Mouse (Mus musculus): ENCODE measurements at regions not wholly inside any gene's neighbourhood (a gene's known extent, or its start where the extent isn't known, plus 50 kb on each side); places are given as distances from the start of the nearest gene placed in this dataset.

GRCm38 (mm10) chr10:117548775-117549505 lies 80.4 kb upstream of the Cpm start:
- no peak for ATAC-seq
- Histone ChIP-seq H3K36me3 (ENCODE audit: control insufficient read depth, insufficient read depth) (no peaks in the 10 kb centered on the region), H3K27me3 (replicated peaks; ENCODE audit: control insufficient read depth, insufficient read depth, low read length) (no peaks in the 10 kb centered on the region), H3K27ac (ENCODE audit: low read depth, low read length) (no peak overlapping the region), H3K4me3 (ENCODE audit: low read depth, low read length) (no peak overlapping the region), H3K9me3 (ENCODE audit: control insufficient read depth) (no peaks in the 10 kb centered on the region), H3K4me1 (replicated peaks; ENCODE audit: control insufficient read depth, insufficient read depth, low read length) (no peaks in the 10 kb centered on the region), H3K9ac (ENCODE audit: low read depth, low read length) (no peak overlapping the region), H3K4me2 (replicated peaks; ENCODE audit: low read depth) (no peak overlapping the region)
- no peak for TF ChIP-seq CTCF (IDR thresholded peaks at IDR 0.05; ENCODE audit: low read depth)
- 91% methylated on average over 23 of the region's 23 CpGs for WGBS

- H3K9me3 ChIP-seq (ENCODE audit: control insufficient read depth) = no peaks in the 10 kb centered on the region
- H3K36me3 ChIP-seq (ENCODE audit: control insufficient read depth, insufficient read depth) = no peaks in the 10 kb centered on the region
These were observed 81.0 kb upstream of the Cpm start for GRCm38 (mm10) chr10:117548262-117548661.

GRCm38 (mm10) chr10:117547275-117547674 lies 82.0 kb upstream of the Cpm start:
- no peak overlapping the region for H3K4me3 ChIP-seq (ENCODE audit: low read depth, low read length)
- no peak overlapping the region for H3K9ac ChIP-seq (ENCODE audit: low read depth, low read length)
- no peaks in the 10 kb centered on the region for H3K4me1 ChIP-seq (replicated peaks; ENCODE audit: control insufficient read depth, insufficient read depth, low read length)
- no peak overlapping the region for H3K4me2 ChIP-seq (replicated peaks; ENCODE audit: low read depth)
- WGBS = 72% methylated on average over 6 of the region's 6 CpGs
- no peak for TF ChIP-seq CTCF (IDR thresholded peaks at IDR 0.05; ENCODE audit: low read depth)
- ATAC-seq = no peak
- no peaks in the 10 kb centered on the region for H3K9me3 ChIP-seq (ENCODE audit: control insufficient read depth)
- no peak overlapping the region for H3K27ac ChIP-seq (ENCODE audit: low read depth, low read length)
- no peaks in the 10 kb centered on the region for H3K27me3 ChIP-seq (replicated peaks; ENCODE audit: control insufficient read depth, insufficient read depth, low read length)
- no peaks in the 10 kb centered on the region for H3K36me3 ChIP-seq (ENCODE audit: control insufficient read depth, insufficient read depth)

More at GRCm38 (mm10) chr10:117548262-117548661, 81.0 kb upstream of the Cpm start:
- TF ChIP-seq CTCF (IDR thresholded peaks at IDR 0.05; ENCODE audit: low read depth) = no peak
- H3K4me3 ChIP-seq (ENCODE audit: low read depth, low read length) = no peak overlapping the region
- H3K27ac ChIP-seq (ENCODE audit: low read depth, low read length) = no peak overlapping the region
- ATAC-seq = no peak
- no peak overlapping the region for H3K9ac ChIP-seq (ENCODE audit: low read depth, low read length)
- no peaks in the 10 kb centered on the region for H3K4me1 ChIP-seq (replicated peaks; ENCODE audit: control insufficient read depth, insufficient read depth, low read length)
- no peaks in the 10 kb centered on the region for H3K27me3 ChIP-seq (replicated peaks; ENCODE audit: control insufficient read depth, insufficient read depth, low read length)
- WGBS = 87% methylated on average over 4 of the region's 4 CpGs
- H3K4me2 ChIP-seq (replicated peaks; ENCODE audit: low read depth) = no peak overlapping the region

GRCm38 (mm10) chr10:117545842-117546631 lies 83.3 kb upstream of the Cpm start:
- WGBS = 84% methylated on average over 5 of the region's 5 CpGs
- no peak for ATAC-seq

GRCm38 (mm10) chr10:117544680-117545546 lies 84.4 kb upstream of the Cpm start:
- H3K27me3 ChIP-seq (replicated peaks; ENCODE audit: control insufficient read depth, insufficient read depth, low read length) = no peaks in the 10 kb centered on the region
- 68% methylated on average over 15 of the region's 15 CpGs for WGBS
- H3K36me3 ChIP-seq (ENCODE audit: control insufficient read depth, insufficient read depth) = no peaks in the 10 kb centered on the region
- ATAC-seq = no peak
- no peak overlapping the region for H3K4me2 ChIP-seq (replicated peaks; ENCODE audit: low read depth)
- no peaks in the 10 kb centered on the region for H3K4me1 ChIP-seq (replicated peaks; ENCODE audit: control insufficient read depth, insufficient read depth, low read length)
- H3K9me3 ChIP-seq (ENCODE audit: control insufficient read depth) = no peaks in the 10 kb centered on the region
- H3K4me3 ChIP-seq (ENCODE audit: low read depth, low read length) = no peak overlapping the region
- H3K27ac ChIP-seq (ENCODE audit: low read depth, low read length) = no peak overlapping the region
- H3K9ac ChIP-seq (ENCODE audit: low read depth, low read length) = no peak overlapping the region
- TF ChIP-seq CTCF (IDR thresholded peaks at IDR 0.05; ENCODE audit: low read depth) = no peak

More at GRCm38 (mm10) chr10:117545842-117546631, 83.3 kb upstream of the Cpm start:
- H3K4me3 ChIP-seq (ENCODE audit: low read depth, low read length) = no peak overlapping the region
- H3K36me3 ChIP-seq (ENCODE audit: control insufficient read depth, insufficient read depth) = no peaks in the 10 kb centered on the region
- no peaks in the 10 kb centered on the region for H3K4me1 ChIP-seq (replicated peaks; ENCODE audit: control insufficient read depth, insufficient read depth, low read length)
- H3K9me3 ChIP-seq (ENCODE audit: control insufficient read depth) = no peaks in the 10 kb centered on the region
- no peaks in the 10 kb centered on the region for H3K27me3 ChIP-seq (replicated peaks; ENCODE audit: control insufficient read depth, insufficient read depth, low read length)
- H3K9ac ChIP-seq (ENCODE audit: low read depth, low read length) = no peak overlapping the region
- no peak overlapping the region for H3K27ac ChIP-seq (ENCODE audit: low read depth, low read length)
- no peak overlapping the region for H3K4me2 ChIP-seq (replicated peaks; ENCODE audit: low read depth)
- no peak for TF ChIP-seq CTCF (IDR thresholded peaks at IDR 0.05; ENCODE audit: low read depth)

Measured in intestine, postnatal 0 days (tissue).